Mouse (Mus musculus): ENCODE data around the gene Mtrf1l.

Mtrf1l gene

DNA sequence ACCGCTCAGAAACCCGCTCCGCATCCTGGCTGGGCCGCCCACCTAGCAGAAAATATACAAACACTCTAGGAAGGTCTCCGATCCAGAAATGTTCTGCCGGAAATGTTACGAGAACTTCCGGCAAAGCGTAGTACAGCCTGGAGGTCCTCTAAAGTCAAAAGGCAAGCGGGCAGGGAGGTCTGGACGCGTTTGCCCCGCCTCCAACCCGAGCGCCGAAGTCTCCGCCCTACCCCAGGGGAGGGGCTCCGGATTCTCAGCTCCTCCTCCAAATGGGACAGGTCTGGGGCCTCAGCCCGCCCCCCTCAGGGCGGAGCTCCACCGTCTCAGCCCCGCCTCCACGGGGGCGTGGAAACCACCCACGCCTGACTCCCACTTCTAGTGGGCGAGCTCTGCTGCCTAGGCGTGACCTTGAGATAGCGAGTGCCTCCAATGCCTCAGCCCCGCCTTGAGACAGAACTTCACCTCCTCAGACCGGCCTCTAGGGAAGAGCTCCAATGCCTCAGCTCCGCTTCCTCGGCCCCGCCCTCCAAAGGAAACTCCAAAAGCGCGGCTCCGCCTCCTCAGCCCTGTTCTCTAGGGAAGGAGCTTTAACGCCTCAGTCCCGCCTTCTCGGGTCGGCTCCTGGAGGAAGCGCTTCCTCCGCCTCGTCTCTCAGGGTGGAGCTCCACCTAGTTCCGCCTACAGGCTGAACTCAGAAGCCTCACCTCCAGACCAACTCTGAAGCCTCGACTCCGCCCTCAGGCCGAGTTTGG is at the start of gene Mtrf1l:
TSS of gene Mtrf1l (minus strand) at position 171 of the 752 bp plus-strand sequence.
- peak; percentile 96 for DNase-seq

DNA sequence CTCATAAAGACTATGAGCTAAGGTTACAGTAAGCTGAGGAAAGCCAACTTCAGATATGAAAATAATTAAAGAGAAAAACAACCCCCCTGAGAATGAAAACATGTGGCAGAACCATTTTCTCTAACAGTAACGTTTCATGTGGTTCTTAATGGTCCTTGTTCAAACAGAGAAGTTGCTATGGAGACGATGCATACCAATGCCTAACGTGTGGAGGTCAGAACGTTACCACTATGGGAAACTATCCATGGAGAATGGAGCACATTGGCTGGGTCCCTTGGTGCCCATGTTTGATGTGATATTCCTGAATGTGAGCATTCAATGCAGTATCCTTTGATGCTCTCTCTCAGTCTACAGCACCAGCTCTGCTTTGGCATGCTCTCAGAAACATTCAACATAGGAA is 47.4 kb upstream of the Mtrf1l start:
- DNase-seq, result no peak

- peak; percentile 46 for DNase-seq
Measured at GRCm38 (mm10) chr10:5867981-5868552, 44.4 kb upstream of the Mtrf1l start.

GRCm38 (mm10) chr10:5865996-5866395 is 42.3 kb upstream of the Mtrf1l start:
- DNase-seq, result no peak

DNA sequence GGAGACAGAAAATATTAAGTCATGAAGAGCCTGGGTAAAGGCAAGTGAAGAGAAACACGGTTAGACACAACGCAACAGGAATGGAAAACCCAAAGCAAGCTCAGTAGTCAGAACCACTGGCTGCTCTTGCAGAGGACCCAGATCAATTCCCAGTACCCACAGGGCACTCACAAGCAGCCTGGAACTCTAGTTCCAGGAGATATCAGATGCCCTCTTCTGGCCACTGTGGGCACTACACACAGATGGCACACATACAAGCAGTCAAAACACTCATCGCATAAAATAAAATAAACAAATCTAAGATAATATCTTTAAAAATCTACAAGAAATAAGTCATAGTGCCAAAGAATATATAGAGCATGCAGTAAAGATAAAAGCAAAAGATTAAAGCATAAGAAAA is 39.0 kb upstream of the Mtrf1l start:
- DNase-seq, result no peak

DNA sequence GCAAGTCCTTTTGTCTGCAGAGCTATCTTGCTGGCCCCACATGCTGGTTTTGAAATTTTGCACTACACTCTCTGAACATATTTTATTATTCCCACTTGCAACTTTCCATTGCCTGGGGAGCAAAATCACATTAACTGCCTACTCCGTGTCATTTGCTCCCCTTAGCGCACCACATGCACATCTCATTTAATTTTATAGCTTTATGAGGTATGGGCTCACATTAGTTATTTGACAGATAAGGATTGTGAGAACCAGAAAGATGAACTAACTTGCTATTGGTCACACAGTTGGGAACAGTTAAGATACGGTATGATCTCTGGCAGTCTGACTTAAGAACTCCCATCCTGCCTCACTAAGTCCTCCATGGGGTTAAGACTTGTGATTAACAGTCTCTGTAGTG is 37.1 kb upstream of the Mtrf1l start:
- DNase-seq, result no peak

DNA sequence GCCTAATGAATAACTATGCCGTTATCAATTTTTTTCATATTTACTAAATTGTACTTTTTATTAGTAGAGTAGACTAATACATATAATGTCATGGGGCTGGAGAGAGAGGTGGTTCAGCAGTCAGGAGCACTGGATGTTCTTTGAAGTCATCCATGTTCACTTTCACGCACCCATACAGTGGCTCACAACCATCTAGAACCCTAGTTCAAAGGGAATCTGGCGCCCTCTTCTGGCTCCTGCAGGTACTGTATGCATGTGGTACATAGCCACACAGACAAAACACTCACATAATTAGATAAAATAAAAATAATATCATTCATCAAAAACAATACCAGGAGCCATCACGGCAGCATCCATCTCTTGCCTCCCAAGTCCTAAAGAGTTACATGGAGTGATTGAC is 36.0 kb upstream of the Mtrf1l start:
- no peak for DNase-seq

GRCm38 (mm10) chr10:5857996-5858549 is 34.4 kb upstream of the Mtrf1l start:
- no peak for DNase-seq

DNA sequence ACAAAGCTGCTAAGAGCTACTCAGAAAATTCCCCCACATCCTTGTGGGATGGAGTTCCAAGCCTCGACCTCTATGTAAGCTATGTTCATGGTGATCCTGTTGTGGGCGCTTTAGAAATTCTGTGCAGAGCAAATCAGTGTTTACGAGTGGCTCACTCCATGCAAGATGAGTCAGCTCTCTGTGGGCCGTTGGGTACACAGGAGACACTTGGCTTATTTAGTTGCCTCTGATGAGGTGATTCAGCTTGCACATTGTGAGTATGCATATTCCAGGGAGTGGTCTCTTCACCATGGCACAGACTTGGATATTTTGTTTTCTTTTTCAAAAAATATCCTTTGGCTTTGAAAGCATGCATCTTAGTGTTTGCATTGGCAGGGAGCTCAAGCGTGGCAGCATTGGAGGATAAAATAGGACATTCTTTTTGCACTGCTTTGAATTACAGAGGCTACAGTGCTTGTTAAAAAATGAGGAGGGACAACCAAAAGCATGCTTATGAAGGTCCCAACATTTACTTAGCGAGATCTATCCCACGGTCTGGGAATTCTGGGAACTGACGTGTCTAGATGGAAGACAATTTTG is 29.7 kb upstream of the Mtrf1l start:
- peak; percentile 65 for DNase-seq

GRCm38 (mm10) chr10:5846939-5847338 is 23.2 kb upstream of the Mtrf1l start:
- no peak for DNase-seq

DNA sequence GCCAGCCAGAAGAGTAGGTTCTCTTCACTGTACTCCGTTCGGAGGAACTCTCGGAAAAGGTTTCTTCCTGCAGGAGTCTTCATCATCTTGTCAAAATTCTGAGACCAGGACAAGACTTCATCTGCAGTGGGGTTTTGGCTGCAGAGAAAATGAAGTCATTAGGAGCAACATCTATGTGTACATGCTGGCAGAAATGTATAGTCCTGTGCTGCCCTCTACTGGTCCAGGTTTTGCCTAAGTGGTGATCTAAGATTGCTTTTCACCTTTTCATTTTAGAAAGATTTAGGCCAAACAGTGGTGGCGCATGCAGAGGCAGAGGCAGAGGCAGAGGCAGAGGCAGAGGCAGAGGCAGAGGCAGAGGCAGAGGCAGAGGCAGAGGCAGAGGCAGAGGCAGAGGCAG is 17.7 kb upstream of the Mtrf1l start:
- peak; percentile 40 for DNase-seq

DNA sequence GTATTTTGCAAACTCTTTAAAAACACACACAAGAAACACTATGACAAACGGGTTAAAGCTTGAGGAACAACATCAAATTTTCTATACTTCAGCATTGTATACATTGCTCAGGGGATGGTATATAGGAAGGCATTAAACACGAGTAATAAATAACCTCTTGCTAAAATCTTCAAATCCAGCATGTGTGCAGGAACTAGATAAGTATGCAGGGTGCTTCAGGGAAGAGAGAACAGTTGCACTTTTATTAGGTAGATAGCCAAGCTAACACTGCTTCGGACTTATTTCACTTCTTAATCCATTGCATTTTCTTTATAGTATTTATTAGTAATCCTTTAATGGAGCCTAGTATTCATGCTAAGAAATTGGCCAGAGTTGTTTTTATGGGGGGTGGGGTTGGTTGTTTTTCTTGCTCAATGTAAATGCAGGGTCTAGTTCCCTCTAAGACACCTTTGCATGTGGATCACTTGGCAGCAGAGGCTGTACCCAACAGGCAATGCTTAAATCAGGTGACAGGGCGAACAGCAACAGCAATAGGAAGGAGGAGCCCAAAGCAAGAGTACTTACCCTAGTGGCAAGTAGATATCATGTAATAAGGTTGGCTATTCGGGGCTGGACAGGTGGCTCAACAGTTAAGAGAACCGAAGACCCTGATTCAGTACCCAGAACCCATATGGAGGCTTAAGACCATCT is 2.8 kb upstream of the Mtrf1l start:
- DNase-seq, result no peak

DNA sequence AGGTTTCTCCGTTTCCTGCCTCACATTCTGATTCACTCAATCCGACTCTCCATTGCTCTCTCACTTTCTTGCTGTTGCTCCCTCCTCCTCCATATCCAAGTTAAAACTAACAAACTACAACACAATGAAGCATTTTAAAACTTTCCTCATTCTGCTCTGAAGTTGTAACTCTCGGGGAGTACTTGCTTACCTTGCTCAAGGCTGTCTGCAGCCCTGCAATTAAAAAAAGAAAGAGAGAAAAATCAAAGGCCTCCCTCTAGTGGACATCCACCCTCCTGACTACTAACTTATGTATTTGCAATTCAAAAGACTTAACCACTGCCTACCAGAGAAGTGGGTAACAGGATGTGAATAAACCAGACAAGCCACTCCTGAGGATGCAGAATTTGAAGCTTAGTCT is 1.1 kb upstream of the Mtrf1l start:
- peak; percentile 58 for DNase-seq

DNA sequence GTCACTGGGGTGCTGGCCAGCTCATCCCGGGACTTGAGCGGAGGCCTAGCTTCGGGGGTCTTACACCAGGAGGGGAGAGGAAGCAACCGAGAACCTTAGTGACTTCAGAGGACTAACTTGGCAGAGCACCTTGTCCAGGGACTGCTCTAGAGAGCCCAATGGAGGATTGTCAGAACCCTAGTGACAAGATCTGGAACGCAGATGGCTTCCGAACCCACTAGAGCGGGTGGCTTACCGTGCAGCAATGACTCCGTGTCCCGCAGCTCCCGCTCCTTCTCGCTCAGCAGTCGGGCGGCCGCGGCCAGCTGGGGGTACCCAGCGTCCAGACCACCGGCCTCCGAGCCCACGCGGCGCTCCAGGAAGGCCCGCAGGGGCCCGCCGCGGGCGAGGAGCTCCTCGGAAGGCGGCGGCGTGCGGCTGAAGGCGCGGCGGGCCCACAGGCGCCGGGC is 395 bp downstream of the Mtrf1l start:
- no peak for DNase-seq

DNA sequence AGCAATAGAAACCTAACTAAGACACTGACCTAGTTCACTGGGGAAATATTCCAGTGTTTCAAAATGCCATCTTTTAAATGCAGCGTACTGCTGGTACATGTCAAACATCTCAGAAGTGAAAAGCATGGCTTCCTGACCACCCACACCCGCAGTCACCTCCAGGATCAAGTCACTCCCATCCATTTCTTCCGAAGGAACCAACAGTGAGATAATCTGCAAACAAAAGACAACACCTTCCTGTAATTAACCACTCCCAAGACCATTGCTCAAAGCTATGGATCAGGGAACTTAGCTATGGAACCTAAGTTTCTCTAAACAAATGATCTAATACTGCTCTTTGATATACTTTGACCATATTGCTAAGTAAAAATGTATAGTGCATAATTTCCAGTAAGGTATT is 4.9 kb downstream of the Mtrf1l start:
- no peak for DNase-seq

DNA sequence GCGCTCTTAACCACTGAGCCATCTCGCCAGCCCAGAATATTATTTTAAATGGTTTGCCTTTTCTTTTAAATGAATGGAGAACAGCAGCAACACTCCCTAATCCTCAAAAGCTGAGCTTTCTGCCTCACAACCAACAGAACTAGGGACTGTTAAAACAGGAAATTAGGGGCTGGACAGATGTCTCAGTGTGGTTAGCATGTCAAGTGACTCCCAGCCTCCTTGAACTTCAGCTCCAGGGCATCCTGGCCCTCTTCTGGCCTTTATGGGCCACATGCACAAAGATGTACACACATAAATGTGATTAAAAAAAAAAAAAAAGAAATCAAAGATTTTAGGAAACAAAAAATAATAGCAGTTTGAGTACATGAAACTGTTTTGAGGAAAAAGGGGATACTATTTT is 7.7 kb downstream of the Mtrf1l start:
- no peak for DNase-seq

- DNase-seq, result no peak
Measured at GRCm38 (mm10) chr10:5813724-5814123, 10.0 kb downstream of the Mtrf1l start.

GRCm38 (mm10) chr10:5807683-5808082 is 16.0 kb downstream of the Mtrf1l start:
- no peak for DNase-seq

- DNase-seq, result no peak
Measured at GRCm38 (mm10) chr10:5806996-5807395, 16.7 kb downstream of the Mtrf1l start.

- DNase-seq, result no peak
Measured at GRCm38 (mm10) chr10:5806416-5806815, 17.3 kb downstream of the Mtrf1l start.

DNA sequence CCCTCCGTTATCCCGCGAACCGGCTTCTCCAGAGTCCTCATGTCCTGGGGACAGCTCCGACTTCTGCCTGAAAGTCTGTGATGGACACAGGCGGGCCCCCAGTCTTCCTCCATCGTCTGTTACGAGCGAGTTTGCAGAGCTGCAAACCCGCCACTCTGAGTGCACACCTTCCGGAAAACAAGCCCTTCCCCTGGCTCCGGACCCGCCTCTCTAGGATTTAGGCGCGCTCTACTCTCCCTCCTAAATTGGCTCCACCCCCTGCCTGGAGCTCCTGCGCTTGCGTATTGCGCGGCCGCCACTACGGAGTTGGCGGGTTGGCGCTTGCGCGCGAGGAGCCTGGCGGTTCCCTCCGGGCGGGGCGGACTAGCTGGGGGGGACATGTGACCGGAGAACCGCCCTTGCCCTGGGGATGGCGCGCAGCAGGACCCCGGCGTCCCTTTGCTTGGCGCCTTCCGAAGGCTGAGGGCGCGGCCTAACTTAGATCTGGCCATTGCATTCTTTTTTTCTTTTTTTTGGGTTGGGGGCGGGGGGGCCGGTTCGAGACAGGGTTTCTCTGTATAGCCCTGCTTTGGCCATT is 17.9 kb downstream of the Mtrf1l start:
- peak; percentile 96 for DNase-seq

DNA sequence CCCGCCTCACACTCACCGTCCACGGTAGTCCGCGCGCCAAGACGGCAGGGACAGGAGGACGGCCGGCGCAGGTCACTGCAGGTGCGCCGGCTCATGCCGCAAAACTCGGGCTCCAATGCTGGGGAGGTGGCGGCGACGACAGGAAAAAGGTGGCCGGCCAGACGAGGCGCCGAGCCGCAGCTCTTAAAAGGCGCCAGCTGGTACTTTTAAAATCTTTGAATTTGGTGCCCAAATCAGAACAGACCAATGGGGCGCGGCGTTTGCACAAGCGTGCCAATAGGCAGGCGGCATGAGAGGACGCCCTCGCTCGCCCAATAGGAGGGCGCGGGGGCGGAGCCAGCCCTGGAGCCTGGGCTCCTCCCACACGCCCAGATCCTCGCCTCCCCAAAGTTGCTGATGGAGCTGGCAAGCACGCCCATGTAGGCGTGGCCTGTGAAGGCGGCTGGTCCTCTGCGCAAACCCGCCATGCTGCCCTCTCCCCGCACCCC is 18.4 kb downstream of the Mtrf1l start, which contains the start of gene Fbxo5:
TSS of gene Fbxo5 (minus strand) at position 358 of the 488 bp plus-strand sequence.
- DNase-seq, result peak; percentile 100

- no peak for DNase-seq
Measured at GRCm38 (mm10) chr10:5804691-5805156, 19.0 kb downstream of the Mtrf1l start.

Measured in right cerebral cortex, adult 18-20 months (tissue).